Mouse (Mus musculus) layer of hippocampus, postnatal 25 days (tissue): ENCODE measurements at regions not wholly inside any gene's neighbourhood (a gene's known extent, or its start where the extent isn't known, plus 50 kb on each side); places are given as distances from the start of the nearest gene placed in this dataset.

Experiments used
- DNase-seq, 2 experiments: peaks; one replicate each; pipeline ENCODE4 v3.0.0; 2022; ENCODE audit warnings: mixed read lengths in 2 of 2, low spot score in 1 of 2; ENCODE audit errors: extremely low spot score in 1 of 2

GRCm38 (mm10) chr16:58349802-58350201 lies 58.4 kb upstream of the Dcbld2 start:
- DNase-seq: no peak

GRCm38 (mm10) chr16:58352156-58352555 lies 56.1 kb upstream of the Dcbld2 start:
- no peak for DNase-seq

GRCm38 (mm10) chr16:58354551-58354950 lies 53.7 kb upstream of the Dcbld2 start:
- no peak for DNase-seq
